Mouse (Mus musculus) adrenal gland, postnatal 25 days (tissue): Measurements from ENCODE around the gene Hist1h2be. TPM values are rescaled to one million over a fixed set of nuclear protein-coding genes. Genes with fewer than 3 reads are reported as not detected.
A peak's percentile ranks its signal among the peaks of the same experiment; 100 is the strongest.
"Not testable (repeated sequence)": the region's sequence is repeated elsewhere in the genome, so short reads cannot be mapped to it uniquely, and the experiment has no call there.

Source experiments
- DNase-seq: peaks from one replicate; pipeline ENCODE4 v3.0.0; 2021; ENCODE audit warnings: mixed read lengths
- total RNA-seq: library from RNA; stranded (reverse); gene quantifications from 2 replicates; pipeline ENCODE4 v1.2.3, GENCODE M21; 2021

Gene Hist1h2be
- total RNA-seq, 1 experiment from 2014 or later = 18.8 TPM

DNA sequence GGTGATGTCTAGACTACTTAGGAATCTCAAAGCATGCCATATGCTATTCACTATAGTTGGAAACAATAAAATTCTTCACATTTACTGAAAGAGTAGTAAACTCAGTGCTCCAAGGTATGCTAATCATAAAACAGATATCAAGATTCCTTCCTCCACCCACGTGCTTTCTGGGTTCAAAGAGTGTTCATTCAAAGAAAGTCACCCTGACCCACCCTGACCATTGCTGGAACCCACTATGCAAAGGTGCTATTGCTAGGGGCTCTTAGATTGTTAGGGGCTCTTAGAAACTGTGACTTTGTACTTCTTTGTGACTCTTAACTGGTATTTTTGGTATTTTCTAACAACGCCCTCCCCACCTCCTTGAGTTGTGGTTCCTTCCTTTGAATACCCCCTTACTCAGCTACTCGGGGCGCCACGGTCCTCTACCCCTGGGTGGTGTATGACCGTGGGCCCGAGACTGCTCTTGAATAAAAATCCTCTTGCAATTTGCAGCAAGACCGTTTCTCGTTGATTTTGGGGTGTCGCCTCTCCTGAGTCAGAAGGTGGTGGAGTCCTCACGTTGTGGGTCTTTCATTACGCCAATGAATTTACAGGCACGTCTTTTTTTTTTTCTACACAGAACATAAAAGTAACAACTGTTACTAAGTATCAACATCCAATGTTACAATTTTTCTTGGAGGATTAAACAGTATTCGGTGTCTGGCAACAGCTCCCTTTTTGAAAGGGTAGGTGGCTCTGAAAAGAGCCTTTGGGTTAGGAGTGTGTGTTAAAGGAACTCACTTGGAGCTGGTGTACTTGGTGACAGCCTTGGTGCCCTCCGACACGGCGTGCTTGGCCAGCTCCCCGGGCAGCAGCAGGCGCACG, 47.7 kb downstream of the Hist1h2be start:
- not testable (repeated sequence) for DNase-seq

DNA sequence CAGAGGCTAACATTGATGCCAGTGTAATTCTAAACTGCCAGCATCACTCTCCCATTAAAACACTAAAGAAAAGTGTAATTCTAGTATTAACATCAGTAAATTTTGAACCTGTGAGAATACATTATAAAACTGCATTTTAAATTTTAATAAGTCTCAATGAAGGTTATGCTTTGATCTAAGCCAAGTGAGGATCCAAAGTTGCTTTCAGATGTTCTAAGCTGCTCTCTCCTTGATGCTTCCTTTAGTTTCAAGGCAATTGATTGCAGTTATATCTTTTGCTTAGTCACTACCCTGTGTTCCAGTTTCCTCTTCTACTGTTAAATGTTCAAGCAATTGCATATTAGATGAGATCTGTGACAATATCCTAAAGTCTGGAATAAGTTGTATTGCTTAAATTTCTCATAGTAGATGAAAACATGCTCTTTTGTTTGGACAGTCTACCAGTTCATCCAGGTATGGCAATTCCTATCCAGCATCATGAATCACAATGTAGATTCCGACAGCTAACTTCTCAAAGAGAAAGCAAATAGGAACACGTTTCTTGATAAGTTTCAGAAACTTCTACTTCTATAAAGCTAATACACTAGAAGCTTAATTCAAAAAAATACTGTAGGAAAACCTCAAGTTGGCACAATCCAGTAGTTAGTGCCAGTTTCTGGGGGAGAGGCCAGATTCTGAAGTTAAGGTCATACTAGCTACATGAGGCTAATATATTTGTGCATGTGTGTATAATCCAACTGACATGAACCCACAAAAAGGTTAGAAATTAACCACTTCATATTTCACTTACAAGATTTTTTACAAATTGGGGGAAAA, 48.5 kb downstream of the Hist1h2be start:
- DNase-seq = no peak

DNA sequence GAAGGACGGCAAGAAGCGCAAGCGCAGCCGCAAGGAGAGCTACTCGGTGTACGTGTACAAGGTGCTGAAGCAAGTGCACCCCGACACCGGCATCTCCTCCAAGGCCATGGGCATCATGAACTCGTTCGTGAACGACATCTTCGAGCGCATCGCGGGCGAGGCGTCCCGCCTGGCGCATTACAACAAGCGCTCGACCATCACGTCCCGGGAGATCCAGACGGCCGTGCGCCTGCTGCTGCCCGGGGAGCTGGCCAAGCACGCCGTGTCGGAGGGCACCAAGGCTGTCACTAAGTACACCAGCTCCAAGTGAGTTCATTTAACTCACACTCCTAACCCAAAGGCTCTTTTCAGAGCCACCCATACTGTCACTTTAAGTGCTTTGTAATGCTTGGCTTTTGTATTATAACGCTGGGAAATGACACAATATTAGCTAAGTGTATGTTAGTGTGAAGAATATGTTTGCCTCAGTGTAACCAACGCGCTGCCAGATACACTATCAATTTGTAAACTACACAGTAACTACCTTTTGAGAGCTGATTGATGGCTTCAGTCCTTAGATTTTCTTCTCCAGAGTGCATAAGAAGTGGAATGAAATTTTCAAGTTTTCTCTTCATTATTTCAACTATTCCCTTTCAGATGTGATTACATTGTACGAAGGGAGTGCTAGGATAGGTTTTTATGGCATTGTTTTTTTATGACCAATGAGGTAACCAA, 49.3 kb downstream of the Hist1h2be start:
- DNase-seq = not testable (repeated sequence)

DNA sequence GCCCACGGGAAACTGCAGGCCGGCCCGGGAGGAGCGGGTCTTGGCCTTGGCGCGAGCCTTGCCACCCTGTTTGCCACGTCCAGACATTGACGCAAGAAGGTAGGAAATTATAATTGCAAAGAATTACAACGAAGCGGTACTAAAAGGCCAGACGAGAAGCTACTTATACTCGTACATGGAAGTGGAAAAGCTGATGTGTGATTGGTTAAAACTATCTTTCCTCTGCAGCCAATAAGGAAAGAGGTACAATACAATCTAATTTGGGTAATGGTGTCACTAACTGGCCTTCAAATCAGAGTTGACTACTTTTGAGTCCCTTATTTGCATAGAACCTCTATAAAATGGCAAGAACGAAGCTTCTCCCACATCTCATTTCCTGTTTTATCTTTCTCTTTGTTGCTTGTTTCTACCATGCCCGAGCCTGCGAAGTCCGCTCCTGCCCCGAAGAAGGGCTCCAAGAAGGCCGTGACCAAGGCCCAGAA, 49.9 kb downstream of the Hist1h2be start, which contains the start of the genes Hist1h2ae and Hist1h2bg:
Gene Hist1h2ae (minus strand): TSS at position 199 of the 482 bp plus-strand sequence.
Gene Hist1h2bg (plus strand): TSS at position 375 of the 482 bp plus-strand sequence.
- peak; percentile 42 for DNase-seq

DNA sequence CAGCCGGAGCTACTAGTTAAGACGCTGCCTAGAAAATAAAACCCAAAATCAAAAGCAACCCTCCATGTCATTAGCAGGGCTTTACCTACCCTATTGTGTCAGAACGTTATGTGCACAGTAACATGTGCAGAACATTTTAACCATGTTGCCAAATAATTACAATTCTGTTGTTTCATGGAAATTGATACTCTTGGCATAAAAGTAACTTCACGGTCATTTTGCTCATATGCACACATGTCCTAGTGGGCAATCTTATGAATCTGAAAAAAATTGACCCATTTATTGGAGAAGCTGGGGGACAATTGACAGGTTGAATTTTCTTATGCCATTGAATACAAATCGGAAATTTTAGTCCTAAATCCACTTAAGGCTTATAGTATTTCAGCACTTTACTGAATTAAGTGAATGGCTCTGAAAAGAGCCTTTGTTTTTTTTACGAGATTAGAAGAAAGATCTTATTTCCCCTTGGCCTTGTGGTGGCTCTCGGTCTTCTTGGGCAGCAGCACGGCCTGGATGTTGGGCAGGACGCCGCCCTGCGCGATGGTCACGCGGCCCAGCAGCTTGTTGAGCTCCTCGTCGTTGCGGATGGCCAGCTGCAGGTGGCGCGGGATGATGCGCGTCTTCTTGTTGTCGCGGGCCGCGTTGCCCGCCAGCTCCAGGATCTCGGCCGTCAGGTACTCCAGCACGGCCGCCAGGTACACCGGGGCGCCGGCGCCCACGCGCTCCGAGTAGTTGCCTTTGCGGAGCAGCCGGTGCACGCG, 50.5 kb downstream of the Hist1h2be start:
- not testable (repeated sequence) for DNase-seq

DNA sequence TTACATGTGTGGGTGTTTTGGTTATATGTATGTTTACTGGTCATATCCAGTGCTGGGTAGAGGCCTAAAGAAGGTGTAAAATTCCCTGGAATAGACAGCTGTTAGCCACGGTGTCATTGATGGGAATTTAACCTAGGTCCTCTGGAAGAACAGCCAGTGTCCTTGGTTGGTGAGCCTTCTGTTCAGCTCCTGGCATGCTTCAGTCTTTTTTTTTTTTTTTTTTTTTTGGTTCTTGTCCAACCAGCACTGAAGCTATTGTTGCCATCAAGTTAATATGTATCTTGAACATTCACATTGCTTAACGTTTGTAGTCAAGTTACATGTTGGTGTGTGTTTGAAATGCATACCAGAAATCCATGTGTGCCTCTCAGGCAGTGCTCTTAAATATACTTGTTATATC, 56.4 kb downstream of the Hist1h2be start:
- DNase-seq = no peak

DNA sequence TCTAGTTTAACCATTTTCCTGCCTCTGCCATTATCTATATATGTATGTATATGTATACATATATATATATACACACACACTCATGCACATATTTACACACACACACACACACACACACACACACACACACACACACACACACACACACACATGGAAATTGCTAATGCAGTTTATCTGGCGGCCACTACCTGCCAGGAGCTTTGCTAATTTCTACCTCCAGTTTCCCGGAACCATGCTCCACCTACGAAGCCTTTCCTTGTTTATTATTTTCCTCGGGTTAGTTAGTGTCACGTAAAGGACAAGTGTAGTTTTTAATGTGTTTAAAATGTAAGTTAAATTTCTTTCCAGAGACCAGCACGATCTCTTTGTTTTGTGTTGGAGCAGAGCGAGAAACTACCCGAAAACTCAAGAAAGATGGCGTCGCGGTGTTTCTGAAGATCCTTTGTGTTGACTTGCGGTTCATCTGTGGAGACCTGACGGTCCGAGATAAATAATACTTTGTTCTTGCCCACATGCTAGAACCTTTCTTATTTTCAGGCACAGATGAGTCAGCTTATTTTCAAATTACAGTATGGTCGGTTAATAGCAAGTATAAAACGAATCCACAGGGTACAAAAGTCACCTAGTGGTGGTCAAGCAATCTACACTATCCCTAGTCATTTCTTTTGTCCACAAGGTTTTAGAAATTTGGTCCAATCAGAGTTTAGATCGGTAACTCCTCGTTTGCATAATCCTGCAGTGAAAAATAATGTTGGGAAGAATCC, 58.0 kb downstream of the Hist1h2be start:
- DNase-seq = no peak

DNA sequence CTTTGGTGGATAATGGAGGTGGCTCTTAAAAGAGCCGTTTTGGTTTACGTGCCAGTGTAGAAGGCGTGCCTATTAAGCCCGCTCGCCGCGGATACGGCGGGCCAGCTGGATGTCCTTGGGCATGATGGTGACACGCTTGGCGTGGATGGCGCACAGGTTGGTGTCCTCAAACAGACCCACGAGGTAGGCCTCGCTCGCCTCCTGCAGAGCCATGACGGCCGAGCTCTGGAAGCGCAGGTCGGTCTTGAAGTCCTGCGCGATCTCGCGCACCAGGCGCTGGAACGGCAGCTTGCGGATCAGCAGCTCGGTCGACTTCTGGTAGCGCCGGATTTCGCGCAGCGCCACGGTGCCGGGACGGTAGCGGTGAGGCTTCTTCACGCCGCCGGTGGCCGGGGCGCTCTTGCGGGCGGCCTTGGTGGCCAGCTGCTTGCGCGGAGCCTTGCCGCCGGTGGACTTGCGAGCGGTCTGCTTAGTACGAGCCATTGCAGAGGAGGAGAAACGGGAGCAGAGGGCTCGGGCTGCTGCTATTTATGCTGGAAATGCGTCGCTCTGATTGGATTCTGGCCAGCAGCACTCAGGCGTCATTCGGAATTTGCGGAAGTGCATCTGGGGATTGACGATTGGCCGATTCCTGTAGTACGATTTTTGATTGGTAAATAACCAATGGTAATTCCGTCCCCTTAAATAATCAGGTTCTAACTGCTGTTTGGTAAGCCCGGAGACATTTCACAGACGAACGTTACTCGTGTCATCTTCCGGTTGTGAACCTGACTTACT, 58.9 kb downstream of the Hist1h2be start, which contains the start of gene Hist1h3e:
Gene Hist1h3e (minus strand): TSS at position 487 of the 777 bp plus-strand sequence.
- DNase-seq = peak; percentile 84

DNA sequence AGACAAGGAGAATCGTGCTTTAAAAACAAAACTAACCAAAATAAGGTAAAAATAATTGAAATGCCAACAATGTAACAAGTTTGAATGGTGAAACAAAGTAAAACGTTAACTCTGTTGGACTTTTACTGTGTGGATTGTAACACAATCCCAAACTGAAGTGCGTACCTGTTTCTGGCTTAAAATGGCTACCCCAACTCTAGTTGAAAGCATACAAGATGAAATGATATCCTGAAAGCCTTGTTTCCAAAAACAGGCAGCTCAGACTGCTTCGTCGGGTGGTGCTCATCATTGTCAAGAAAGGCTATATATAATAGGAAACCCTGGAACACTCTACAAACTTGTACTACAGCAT, 59.4 kb downstream of the Hist1h2be start:
- DNase-seq = not testable (repeated sequence)

DNA sequence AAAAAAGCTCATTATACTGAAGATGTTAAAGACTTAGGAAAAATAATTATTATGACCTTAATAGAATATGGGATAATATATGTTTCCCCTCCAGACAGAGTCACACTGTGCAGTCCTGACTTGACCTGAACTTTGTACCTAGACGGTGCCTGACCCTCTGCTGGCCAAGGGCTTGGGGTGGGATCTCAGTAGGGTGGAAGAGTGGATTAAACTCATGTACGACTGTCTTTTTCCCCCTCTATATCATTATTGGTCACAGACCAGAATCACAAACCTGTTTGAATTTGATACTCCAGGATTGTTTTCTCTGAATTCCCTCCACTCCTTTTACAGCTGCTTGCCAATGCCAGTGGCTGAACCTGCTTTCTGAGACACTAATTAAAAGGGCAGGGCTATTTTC, 60.2 kb downstream of the Hist1h2be start:
- DNase-seq = not testable (repeated sequence)

DNA sequence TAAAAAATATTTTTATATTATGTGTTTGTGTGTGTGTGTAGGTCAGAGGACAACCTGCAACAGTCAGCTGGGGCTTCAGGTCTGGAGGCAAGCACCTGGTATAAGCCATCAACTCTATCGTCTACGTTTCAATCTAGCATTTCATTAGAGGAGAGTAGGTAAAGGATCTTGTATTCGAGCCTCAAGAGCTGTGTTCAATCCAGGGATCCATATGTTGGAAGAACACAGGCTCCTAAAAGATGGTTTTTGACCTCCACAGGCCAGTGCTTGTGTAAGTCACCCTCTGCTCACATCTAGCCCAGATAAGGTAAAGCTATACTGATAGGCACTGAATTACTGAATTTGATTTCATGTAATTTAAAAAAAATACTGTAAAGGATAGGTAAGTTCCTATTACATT, 64.0 kb downstream of the Hist1h2be start:
- no peak for DNase-seq

DNA sequence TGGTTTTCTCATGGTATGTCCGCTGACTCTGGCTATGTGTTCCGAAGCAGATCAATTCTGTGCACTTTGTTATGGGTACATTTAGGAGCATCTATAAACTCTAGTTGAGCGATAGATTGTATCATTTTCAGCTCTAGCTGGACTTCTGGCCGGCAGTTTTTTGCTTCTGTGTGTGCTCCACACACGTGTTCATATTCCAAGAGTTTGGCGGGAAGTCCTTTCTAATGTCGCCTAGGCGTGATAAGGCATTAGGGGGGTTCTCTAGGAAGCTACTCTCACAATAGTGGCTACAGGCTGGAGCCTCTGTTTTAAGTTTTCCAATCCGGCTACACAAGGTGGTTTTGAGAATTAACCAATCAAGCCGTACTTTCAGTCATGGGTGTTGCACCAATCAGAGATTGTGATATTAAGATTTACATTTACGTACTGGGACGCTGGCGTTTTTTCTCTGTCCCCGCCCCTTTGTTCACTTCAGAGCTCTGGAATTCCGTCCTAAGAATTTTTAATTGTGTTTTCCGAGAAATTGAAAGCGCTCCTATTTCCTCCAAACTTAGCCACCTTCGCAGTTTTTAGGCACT, 65.0 kb downstream of the Hist1h2be start:
- DNase-seq = peak; percentile 30

DNA sequence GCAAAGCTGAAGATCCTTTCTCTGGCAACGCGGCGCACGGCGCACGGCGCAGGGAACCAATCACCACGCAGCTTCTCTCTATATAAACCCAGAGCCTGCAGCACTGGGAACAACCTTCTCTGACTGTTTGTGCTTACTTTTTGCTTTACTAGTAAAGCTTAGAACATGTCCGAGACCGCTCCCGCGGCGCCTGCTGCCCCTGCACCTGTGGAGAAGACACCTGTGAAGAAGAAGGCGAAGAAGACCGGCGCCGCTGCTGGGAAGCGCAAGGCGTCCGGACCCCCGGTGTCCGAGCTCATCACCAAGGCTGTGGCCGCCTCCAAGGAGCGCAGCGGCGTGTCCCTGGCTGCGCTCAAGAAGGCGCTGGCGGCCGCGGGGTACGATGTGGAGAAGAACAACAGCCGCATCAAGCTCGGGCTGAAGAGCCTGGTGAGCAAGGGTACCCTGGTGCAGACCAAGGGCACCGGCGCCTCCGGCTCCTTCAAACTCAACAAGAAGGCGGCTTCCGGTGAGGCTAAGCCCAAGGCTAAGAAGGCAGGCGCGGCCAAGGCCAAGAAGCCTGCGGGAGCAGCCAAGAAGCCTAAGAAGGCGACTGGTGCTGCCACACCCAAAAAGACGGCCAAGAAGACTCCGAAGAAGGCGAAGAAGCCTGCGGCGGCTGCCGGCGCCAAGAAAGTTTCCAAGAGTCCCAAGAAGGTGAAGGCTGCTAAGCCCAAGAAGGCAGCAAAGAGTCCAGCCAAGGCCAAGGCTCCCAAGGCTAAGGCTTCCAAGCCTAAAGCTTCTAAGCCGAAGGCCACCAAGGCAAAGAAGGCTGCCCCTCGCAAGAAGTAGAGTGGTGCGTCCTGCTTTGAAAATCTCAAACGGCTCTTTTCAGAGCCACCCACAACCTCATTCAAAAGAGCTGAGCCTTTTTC, 65.7 kb downstream of the Hist1h2be start:
- peak; percentile 70 for DNase-seq

DNA sequence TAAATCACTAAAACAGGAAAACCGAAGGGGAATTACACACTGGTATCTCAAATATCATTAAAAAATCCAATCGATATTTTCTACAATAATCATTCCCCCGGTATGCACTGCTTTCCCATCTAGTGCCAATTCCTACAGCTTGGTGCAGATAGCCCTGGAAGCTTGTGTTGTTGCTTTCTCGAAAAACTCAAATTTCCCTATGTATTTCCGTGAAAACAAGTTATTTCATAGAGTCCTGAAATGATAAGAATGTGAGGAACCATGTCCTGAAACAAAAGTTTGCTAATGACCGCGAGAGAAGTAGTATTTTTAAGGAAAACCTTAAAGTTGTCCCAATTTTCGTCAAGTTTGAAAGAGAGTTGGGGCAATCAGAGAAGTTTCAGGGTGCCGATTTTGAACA, 66.5 kb downstream of the Hist1h2be start:
- DNase-seq = no peak

DNA sequence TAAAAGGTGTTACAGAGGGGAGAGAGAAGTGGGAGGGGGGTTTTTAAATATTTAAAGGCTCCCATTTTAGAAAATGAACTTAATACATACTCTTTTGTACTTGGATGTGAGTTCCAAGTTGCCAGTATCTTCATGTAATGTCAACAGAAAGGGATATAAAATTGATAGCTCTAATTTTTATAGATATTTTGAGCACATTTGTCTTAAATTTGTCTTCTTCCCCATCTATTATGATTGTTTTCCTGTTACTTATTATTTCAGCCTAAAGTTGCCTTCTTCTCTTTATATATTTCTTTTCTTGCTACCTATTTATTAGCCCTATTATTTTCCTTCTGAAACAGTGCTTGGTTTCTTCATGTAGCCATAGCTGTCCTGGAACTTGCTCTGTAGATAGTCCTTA, 68.0 kb downstream of the Hist1h2be start, which contains the start of gene Hist1h1d:
Gene Hist1h1d (plus strand): TSS at position 301 of the 400 bp plus-strand sequence.
- no peak for DNase-seq

DNA sequence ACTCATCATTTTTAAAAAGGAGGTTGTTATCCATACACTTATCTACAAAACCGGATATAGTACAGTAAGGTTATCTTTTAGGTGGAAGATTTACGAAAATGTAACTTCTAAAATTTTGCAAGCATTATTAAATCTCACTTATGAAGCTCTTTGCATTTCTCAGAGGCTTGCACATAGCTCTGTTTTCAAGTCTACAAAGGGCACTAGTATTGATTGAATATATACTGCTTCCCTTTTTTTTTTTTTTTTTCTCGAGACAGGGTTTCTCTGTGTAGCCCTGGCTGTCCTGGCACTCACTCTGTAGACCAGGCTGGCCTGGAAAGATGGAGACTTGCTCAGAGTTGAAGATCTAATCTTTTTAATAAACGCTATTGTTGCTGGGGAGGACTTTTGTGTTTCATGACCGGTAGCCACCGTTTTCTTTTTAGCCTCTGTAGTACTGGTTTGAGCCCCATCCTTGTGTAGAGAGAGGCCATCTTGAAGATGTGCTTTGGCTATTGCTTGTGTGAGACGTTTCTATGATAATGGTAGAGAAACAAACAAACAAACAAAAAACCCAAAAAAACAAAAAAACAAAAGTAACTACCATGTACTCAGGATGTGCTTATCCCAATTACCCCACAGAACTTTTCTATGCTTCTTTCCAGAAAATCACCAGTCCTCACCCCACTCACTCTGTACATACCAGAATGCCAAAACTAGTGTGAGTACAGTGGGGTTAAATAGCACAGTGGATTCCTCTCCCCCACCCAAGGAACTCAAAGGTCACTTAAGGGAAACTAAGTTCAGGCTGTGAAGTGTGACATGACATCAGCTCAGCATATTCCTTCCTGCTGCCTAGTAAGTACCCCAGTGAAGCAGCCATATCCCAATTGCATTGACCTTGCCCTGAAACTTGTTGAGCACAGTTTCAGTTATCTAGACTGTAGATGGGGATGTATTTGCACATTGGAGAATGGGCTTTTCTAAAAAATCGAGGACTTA, 68.7 kb downstream of the Hist1h2be start:
- DNase-seq = no peak
